Mouse (Mus musculus) bone marrow macrophage, adult 2 months (primary cell): ENCODE data around the gene Snrpa.

Experiments
- CTCF ChIP-seq: IDR thresholded peaks from 2 replicates; pipeline ENCODE4 v1.5.1; 2012; ENCODE audit warnings: low read depth, mild to moderate bottlenecking, low read length, moderate library complexity
- POLR2A ChIP-seq: IDR thresholded peaks from 2 replicates; pipeline ENCODE4 v1.6.1; 2012; ENCODE audit warnings: mild to moderate bottlenecking, low read depth, low read length, borderline replicate concordance

- TF ChIP-seq CTCF (no peak), POLR2A (no peak)
Observed at GRCm38 (mm10) chr7:27163450-27163805, 32.6 kb downstream of the Snrpa start.
